19 mouse cellular contexts compared by ENCODE assay signal in genomic region chr1:138849531-138850160, GRCm38 (mm10). TPM values are rescaled to one million over a fixed set of nuclear protein-coding genes. Genes with fewer than 3 reads are reported as not detected.
A peak's percentile ranks its signal among the peaks of the same experiment; 100 is the strongest.
DNase-seq lines count a peak whose midpoint lies in the region; ATAC-seq and TF ChIP-seq lines count a peak whose summit lies in the region.
"Had no signal": no experiment of that assay in that cellular context is flagged by ENCODE, and none has a peak within 500 bp of the region (broad histone marks: within the 10 kb centered on the region; RNA-seq: fewer than 3 reads in every experiment).

No protein-coding gene starts in this region.

- H3K4me2 ChIP-seq in intestine, embryonic 14.5 days (ENCODE audit: low read length), result no peak overlapping the region
- no peak overlapping the region for H3K4me2 ChIP-seq in intestine, postnatal 0 days (replicated peaks; ENCODE audit: low read depth)
- no peak overlapping the region for H3K4me2 ChIP-seq in limb, embryonic 11.5 days (ENCODE audit: low read depth, severe bottlenecking)
- peak overlapping the region; percentile 65 for H3K4me2 ChIP-seq in midbrain, embryonic 12.5 days (replicated peaks)
- H3K4me2 ChIP-seq in intestine, embryonic 15.5 days (replicated peaks), result no peak overlapping the region

- DNase-seq in intestine, embryonic 14.5 days (ENCODE audit: low spot score), result peak; percentile 50
- DNase-seq in limb, embryonic 11.5 days (ENCODE audit: low spot score), result peak; percentile 29
- DNase-seq in spleen, postnatal 10 days (ENCODE audit: low spot score in 2 of 2), result no peak
- DNase-seq in cerebellum, postnatal 14 days, result no peak
- DNase-seq: adrenal gland, postnatal 14 days; cerebellum, adult 9-10 months; gastrocnemius, postnatal 14 days; kidney, adult 18-20 months; kidney, postnatal 10 days; liver, embryonic 13.5 days; lung, embryonic 14.5 days; thymus, postnatal 36 days had no signal

- H3K27ac ChIP-seq in intestine, embryonic 14.5 days (ENCODE audit: low read depth), result no peak overlapping the region
- no peak overlapping the region for H3K27ac ChIP-seq in intestine, postnatal 0 days (ENCODE audit: low read depth, low read length)
- no peak overlapping the region for H3K27ac ChIP-seq in limb, embryonic 11.5 days (replicated peaks; ENCODE audit: low read depth, low read length)
- no peak overlapping the region for H3K27ac ChIP-seq in midbrain, embryonic 12.5 days (replicated peaks)
- no peak overlapping the region for H3K27ac ChIP-seq in intestine, embryonic 15.5 days
- H3K27ac ChIP-seq: embryonic facial prominence, embryonic 15.5 days; hindbrain, postnatal 0 days; liver, embryonic 13.5 days; neural tube, embryonic 13.5 days had no signal

- WGBS in intestine, embryonic 14.5 days, result 15% methylated on average over 8 of the region's 8 CpGs
- WGBS in intestine, postnatal 0 days, result 15% methylated on average over 8 of the region's 8 CpGs
- WGBS in limb, embryonic 11.5 days, result 10% methylated on average over 8 of the region's 8 CpGs
- 5% methylated on average over 8 of the region's 8 CpGs for WGBS in midbrain, embryonic 12.5 days
- 14% methylated on average over 8 of the region's 8 CpGs for WGBS in intestine, embryonic 15.5 days

- no peaks in the 10 kb centered on the region for H3K9me3 ChIP-seq in intestine, embryonic 14.5 days (ENCODE audit: control insufficient read depth, low read length)
- H3K9me3 ChIP-seq in intestine, postnatal 0 days (ENCODE audit: control insufficient read depth), result no peaks in the 10 kb centered on the region
- no peaks in the 10 kb centered on the region for H3K9me3 ChIP-seq in limb, embryonic 11.5 days (ENCODE audit: control insufficient read depth, low read length)
- no peaks in the 10 kb centered on the region for H3K9me3 ChIP-seq in midbrain, embryonic 12.5 days
- H3K9me3 ChIP-seq in intestine, embryonic 15.5 days, result no peaks in the 10 kb centered on the region
- H3K9me3 ChIP-seq: embryonic facial prominence, embryonic 15.5 days; liver, embryonic 13.5 days; megakaryocyte, embryonic 14.5 days; neural tube, embryonic 13.5 days had no signal

- no peak overlapping the region for H3K4me3 ChIP-seq in intestine, embryonic 14.5 days (ENCODE audit: low read depth, low read length)
- no peak overlapping the region for H3K4me3 ChIP-seq in intestine, postnatal 0 days (ENCODE audit: low read depth, low read length)
- no peak overlapping the region for H3K4me3 ChIP-seq in limb, embryonic 11.5 days (ENCODE audit: low read depth, low read length)
- no peak overlapping the region for H3K4me3 ChIP-seq in midbrain, embryonic 12.5 days
- H3K4me3 ChIP-seq in intestine, embryonic 15.5 days (replicated peaks), result no peak overlapping the region

- H3K9ac ChIP-seq in intestine, embryonic 14.5 days (ENCODE audit: low read length), result no peak overlapping the region
- no peak overlapping the region for H3K9ac ChIP-seq in intestine, postnatal 0 days (ENCODE audit: low read depth, low read length)
- H3K9ac ChIP-seq in limb, embryonic 11.5 days (ENCODE audit: low read length), result no peak overlapping the region
- no peak overlapping the region for H3K9ac ChIP-seq in midbrain, embryonic 12.5 days (replicated peaks)
- no peak overlapping the region for H3K9ac ChIP-seq in intestine, embryonic 15.5 days
- H3K9ac ChIP-seq: embryonic facial prominence, embryonic 15.5 days; liver, embryonic 13.5 days; lung, embryonic 14.5 days; neural tube, embryonic 13.5 days had no signal

- TF ChIP-seq CTCF in intestine, postnatal 0 days (IDR thresholded peaks at IDR 0.05; ENCODE audit: low read depth), result no peak

- peaks cover 9% of the 10 kb centered on the region; the same call in 1 of the 2 replicates for H3K36me3 ChIP-seq in intestine, embryonic 14.5 days (ENCODE audit: control insufficient read depth, insufficient read depth, low read length)
- H3K36me3 ChIP-seq in intestine, postnatal 0 days (ENCODE audit: control insufficient read depth, insufficient read depth), result peaks cover 5% of the 10 kb centered on the region; the same call in 1 of the 2 replicates
- no peaks in the 10 kb centered on the region for H3K36me3 ChIP-seq in limb, embryonic 11.5 days (ENCODE audit: control insufficient read depth, insufficient read depth, low read length)
- H3K36me3 ChIP-seq in midbrain, embryonic 12.5 days, result peaks cover 6% of the 10 kb centered on the region
- H3K36me3 ChIP-seq in intestine, embryonic 15.5 days, result no peaks in the 10 kb centered on the region
- H3K36me3 ChIP-seq: embryonic facial prominence, embryonic 15.5 days had no signal

- H3K27me3 ChIP-seq in intestine, embryonic 14.5 days (replicated peaks; ENCODE audit: control insufficient read depth, insufficient read depth, low read length), result peaks cover 61% of the 10 kb centered on the region
- peaks cover 57% of the 10 kb centered on the region for H3K27me3 ChIP-seq in intestine, postnatal 0 days (replicated peaks; ENCODE audit: control insufficient read depth, insufficient read depth, low read length)
- peaks cover 16% of the 10 kb centered on the region for H3K27me3 ChIP-seq in limb, embryonic 11.5 days (ENCODE audit: control insufficient read depth, insufficient read depth, low read length)
- peaks cover 69% of the 10 kb centered on the region for H3K27me3 ChIP-seq in midbrain, embryonic 12.5 days
- H3K27me3 ChIP-seq in intestine, embryonic 15.5 days (replicated peaks), result peaks cover 49% of the 10 kb centered on the region

- ATAC-seq in intestine, embryonic 14.5 days (replicated peaks; ENCODE audit: low FRiP score, low TSS enrichment, low read depth), result no peak
- no peak for ATAC-seq in intestine, postnatal 0 days
- ATAC-seq in limb, embryonic 11.5 days (ENCODE audit: insufficient number of reproducible peaks, low FRiP score, low TSS enrichment, low read depth), result no peak
- ATAC-seq in midbrain, embryonic 12.5 days (ENCODE audit: low FRiP score, low read depth), result no peak
- no peak for ATAC-seq in intestine, embryonic 15.5 days

- peaks cover 15% of the 10 kb centered on the region for H3K4me1 ChIP-seq in intestine, embryonic 14.5 days (replicated peaks; ENCODE audit: control insufficient read depth, insufficient read depth, low read length)
- H3K4me1 ChIP-seq in intestine, postnatal 0 days (replicated peaks; ENCODE audit: control insufficient read depth, insufficient read depth, low read length), result peaks cover 5% of the 10 kb centered on the region; the same call in 1 of the 2 replicates
- peaks cover 17% of the 10 kb centered on the region; the same call in 1 of the 2 replicates for H3K4me1 ChIP-seq in limb, embryonic 11.5 days (ENCODE audit: control insufficient read depth, insufficient read depth, low read length)
- H3K4me1 ChIP-seq in midbrain, embryonic 12.5 days, result peaks cover 25% of the 10 kb centered on the region
- peaks cover 17% of the 10 kb centered on the region for H3K4me1 ChIP-seq in intestine, embryonic 15.5 days (replicated peaks)

RNA-seq across cellular contexts. Expression of gene Lhx9, which starts 1.3 kb away (rescaled TPM):
- polyA plus RNA-seq in intestine, embryonic 14.5 days (2014; fragmentation: Nextera tagmentation; extraction: Ambion mirVana), result 0.05 TPM in 1 of 2 replicates, not detected in the other
- polyA plus RNA-seq in intestine, postnatal 0 days (2015; fragmentation: Nextera tagmentation; extraction: Ambion mirVana), result not detected in 2 replicates
- polyA plus RNA-seq in limb, embryonic 11.5 days (2014; fragmentation: Nextera tagmentation; extraction: Ambion mirVana), result 108 and 116 TPM in 2 replicates
- 89.4 and 106 TPM in 2 replicates for polyA plus RNA-seq in midbrain, embryonic 12.5 days (2016; fragmentation: Nextera tagmentation; extraction: Ambion mirVana)
- polyA plus RNA-seq in intestine, embryonic 15.5 days (2015; fragmentation: Nextera tagmentation; extraction: Ambion mirVana), result 0.15 and 0.20 TPM in 2 replicates
- polyA plus RNA-seq: lung, embryonic 14.5 days had no signal

RNA-seq across cellular contexts. Expression of gene 2310009B15Rik, which starts 7.0 kb away (rescaled TPM):
- 43.9 and 46.1 TPM in 2 replicates for polyA plus RNA-seq in intestine, embryonic 14.5 days (2014; fragmentation: Nextera tagmentation; extraction: Ambion mirVana)
- polyA plus RNA-seq in intestine, postnatal 0 days (2015; fragmentation: Nextera tagmentation; extraction: Ambion mirVana), result 38.0 TPM in 2 replicates
- 54.2 and 60.4 TPM in 2 replicates for polyA plus RNA-seq in limb, embryonic 11.5 days (2014; fragmentation: Nextera tagmentation; extraction: Ambion mirVana)
- polyA plus RNA-seq in midbrain, embryonic 12.5 days (2016; fragmentation: Nextera tagmentation; extraction: Ambion mirVana), result 65.1 and 66.6 TPM in 2 replicates
- 38.1 and 38.9 TPM in 2 replicates for polyA plus RNA-seq in intestine, embryonic 15.5 days (2015; fragmentation: Nextera tagmentation; extraction: Ambion mirVana)

Comparison
In these comparisons a context has a peak if more than half of its experiments do, and no peak if none do; other contexts are left out.
1. DNase-seq: peak in intestine, embryonic 14.5 days (single experiment) and limb, embryonic 11.5 days (single experiment); none in spleen, postnatal 10 days (0 of 2) and cerebellum, postnatal 14 days (0 of 2).
2. RNA of gene Lhx9, which starts 1.3 kb away (polyA plus RNA-seq): 108 to 116 TPM in limb, embryonic 11.5 days and 89.4 to 106 TPM in midbrain, embryonic 12.5 days; 0.15 to 0.20 TPM in intestine, embryonic 15.5 days, 0.05 TPM in intestine, embryonic 14.5 days and not detected in intestine, postnatal 0 days; every median in the first group is over 10 times any median in the second.